Mouse (Mus musculus) forebrain, embryonic 13.5 days (tissue): ENCODE results near the gene Tmub2. TPM values are rescaled to one million over a fixed set of nuclear protein-coding genes. Genes with fewer than 3 reads are reported as not detected.

ENCODE experiments used
- ATAC-seq: fragments of 200-750 bp; cut with Nextera tagmentation; 2 replicates; pipeline ENCODE4 v1.8.0; 2017
- H3K27ac ChIP-seq: fragments of 300-500 bp; sonication (generic); 2 replicates; pipeline ENCODE4 v1.5.1; 2015; ENCODE audit warnings: inconsistent platforms, mild to moderate bottlenecking, moderate library complexity
- H3K27me3 ChIP-seq: fragments of 300-500 bp; sonication (generic); 2 replicates; pipeline ENCODE4 v1.6.1; 2015; ENCODE audit warnings: mild to moderate bottlenecking, inconsistent platforms
- H3K36me3 ChIP-seq: fragments of 300-500 bp; sonication (generic); 2 replicates; pipeline ENCODE4 v1.6.1; 2015; ENCODE audit warnings: mild to moderate bottlenecking, inconsistent platforms; ENCODE audit not compliant: poor library complexity, severe bottlenecking
- H3K4me1 ChIP-seq: fragments of 300-500 bp; sonication (generic); 2 replicates; pipeline ENCODE4 v1.6.1; 2015; ENCODE audit warnings: inconsistent platforms
- H3K4me2 ChIP-seq: fragments of 300-500 bp; sonication (generic); 2 replicates; pipeline ENCODE4 v1.6.1; 2015; ENCODE audit warnings: inconsistent platforms, mild to moderate bottlenecking, moderate library complexity
- H3K4me3 ChIP-seq: fragments of 300-500 bp; sonication (generic); 2 replicates; pipeline ENCODE4 v1.5.1; 2015; ENCODE audit warnings: mild to moderate bottlenecking, inconsistent platforms
- H3K9ac ChIP-seq: fragments of 300-500 bp; sonication (generic); 2 replicates; pipeline ENCODE4 v1.6.1; 2015; ENCODE audit warnings: mild to moderate bottlenecking, inconsistent platforms
- H3K9me3 ChIP-seq: fragments of 300-500 bp; sonication (generic); replicated peaks from 2 replicates; pipeline ENCODE4 v1.6.1; 2016; ENCODE audit warnings: inconsistent platforms
- WGBS: fragments of 180-500 bp; shearing (Covaris S2); methylation state at CpG from one replicate; pipeline ENCODE4 v1.1.7; 2015; 5-methylcytosine and 5-hydroxymethylcytosine counted together
- polyA plus RNA-seq: library from polyadenylated mRNA; unstranded; fragments of >200 nt; fragmentation: Nextera tagmentation; extraction: Ambion mirVana; gene quantifications from 2 replicates; pipeline ENCODE4 v1.2.1, GENCODE M21; 2015

The Tmub2 gene
- polyA plus RNA-seq, 1 experiment from 2014 or later = 63.2 TPM

- H3K9me3 ChIP-seq = no peaks in the 10 kb centered on the region
- no peak for ATAC-seq
- WGBS = 87% methylated on average over 1 of the region's 1 CpGs
- H3K4me2 ChIP-seq = no peak overlapping the region
- H3K4me1 ChIP-seq = peaks cover 13% of the 10 kb centered on the region
- no peaks in the 10 kb centered on the region for H3K27me3 ChIP-seq
- no peak overlapping the region for H3K4me3 ChIP-seq
- H3K27ac ChIP-seq = no peak overlapping the region
- no peaks in the 10 kb centered on the region for H3K36me3 ChIP-seq
- H3K9ac ChIP-seq = no peak overlapping the region
These were observed 53.2 kb downstream of the Tmub2 start for GRCm38 (mm10) chr11:102337921-102338320.

GRCm38 (mm10) chr11:102338561-102338960 is 53.8 kb downstream of the Tmub2 start:
- Histone ChIP-seq H3K9me3 (no peaks in the 10 kb centered on the region), H3K4me1 (peaks cover 13% of the 10 kb centered on the region), H3K4me3 (no peak overlapping the region), H3K27me3 (no peaks in the 10 kb centered on the region), H3K4me2 (no peak overlapping the region), H3K9ac (no peak overlapping the region), H3K27ac (peak overlapping the region; percentile 55), H3K36me3 (no peaks in the 10 kb centered on the region)
- 36% methylated on average over 3 of the region's 3 CpGs for WGBS
- no peak for ATAC-seq

Other genes with a start within 250 kb of the Tmub2 start
- gene Cd300lg, start 243.4 kb upstream of the Tmub2 start, polyA plus RNA-seq = 0.27 and 0.31 TPM in 2 replicates
- gene Mpp2, start 196.4 kb upstream of the Tmub2 start, polyA plus RNA-seq = 19.8 and 22.0 TPM in 2 replicates
- gene Ppy, start 183.6 kb upstream of the Tmub2 start, polyA plus RNA-seq = not detected in 2 replicates
- not detected in 2 replicates for gene Pyy, start 177.1 kb upstream of the Tmub2 start, polyA plus RNA-seq
- gene Nags, start 139.4 kb upstream of the Tmub2 start, polyA plus RNA-seq = not detected in 2 replicates
- 35.6 and 39.0 TPM in 2 replicates for gene Tmem101, start 128.5 kb upstream of the Tmub2 start, polyA plus RNA-seq
- gene Lsm12, start 99.6 kb upstream of the Tmub2 start, polyA plus RNA-seq = 155 and 158 TPM in 2 replicates
- 21.5 and 25.6 TPM in 2 replicates for gene G6pc3, start 95.3 kb upstream of the Tmub2 start, polyA plus RNA-seq
- 88.2 TPM in 2 replicates for gene Hdac5, start 54.8 kb upstream of the Tmub2 start, polyA plus RNA-seq
- 11.0 and 13.7 TPM in 2 replicates for gene BC030867, start 36.0 kb upstream of the Tmub2 start, polyA plus RNA-seq
- not detected in 2 replicates for gene Asb16, start 16.2 kb upstream of the Tmub2 start, polyA plus RNA-seq
- gene Atxn7l3, start 11.7 kb downstream of the Tmub2 start, polyA plus RNA-seq = 21.8 and 22.7 TPM in 2 replicates
- 96.1 and 98.8 TPM in 2 replicates for gene Ubtf, start 34.8 kb downstream of the Tmub2 start, polyA plus RNA-seq
- gene Slc4a1, start 81.3 kb downstream of the Tmub2 start, polyA plus RNA-seq = 2.6 and 6.5 TPM in 2 replicates
- 93.9 and 94.8 TPM in 2 replicates for gene Rundc3a, start 108.5 kb downstream of the Tmub2 start, polyA plus RNA-seq
- gene Slc25a39, start 123.0 kb downstream of the Tmub2 start, polyA plus RNA-seq = 157 and 159 TPM in 2 replicates
- 49.5 and 53.9 TPM in 2 replicates for gene Grn, start 145.4 kb downstream of the Tmub2 start, polyA plus RNA-seq
- 8.5 and 9.3 TPM in 2 replicates for gene Fam171a2, start 162.8 kb downstream of the Tmub2 start, polyA plus RNA-seq
- 2.9 and 3.8 TPM in 2 replicates for gene Itga2b, start 185.2 kb downstream of the Tmub2 start, polyA plus RNA-seq